Mouse (Mus musculus): ENCODE measurements at regions not wholly inside any gene's neighbourhood (a gene's known extent, or its start where the extent isn't known, plus 50 kb on each side); places are given as distances from the start of the nearest gene placed in this dataset.
A peak's percentile ranks its signal among the peaks of the same experiment; 100 is the strongest.

DNA sequence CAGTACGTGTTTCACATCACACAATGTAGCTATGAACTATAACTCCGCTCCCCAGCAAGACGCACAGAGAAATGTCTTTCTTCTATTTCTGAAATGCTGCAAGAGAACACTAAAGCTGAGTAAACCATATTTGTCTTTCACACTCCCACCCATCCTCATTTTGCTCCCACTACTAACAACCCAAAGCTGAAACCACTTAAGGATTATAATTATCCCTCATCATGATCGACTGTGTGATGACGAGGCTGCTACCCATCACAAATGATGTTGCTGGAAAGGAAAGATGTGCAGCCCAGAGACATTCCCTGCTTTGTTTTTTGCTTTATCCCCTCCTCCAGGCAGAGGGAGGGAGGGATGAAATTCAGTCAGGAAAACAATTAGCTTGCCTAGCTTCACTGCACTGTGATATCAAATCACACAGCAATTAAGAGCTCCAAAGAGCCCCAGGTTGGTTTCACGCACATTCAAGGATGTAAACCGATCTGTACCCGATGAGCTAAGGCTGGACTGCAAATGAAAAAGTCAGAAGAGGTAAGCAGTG lies 183.5 kb upstream of the Tbl1xr1 start:
- 24% methylated on average over 8 of the region's 8 CpGs for WGBS
- no peak for TF ChIP-seq CTCF (IDR thresholded peaks at IDR 0.05; ENCODE audit: insufficient read depth, low read depth, low read length)
- no peak for TF ChIP-seq POLR2A (IDR thresholded peaks at IDR 0.05; ENCODE audit: insufficient read depth, low read depth, low read length)
- H3K4me1 ChIP-seq (ENCODE audit: control insufficient read depth, insufficient read depth, low read length) = peaks cover 3% of the 10 kb centered on the region; the same call in 1 of the 2 replicates
- H3K27ac ChIP-seq (ENCODE audit: insufficient read depth, low read depth, low read length) = 0 out of 2 replicates have a peak overlapping the region, but pooled peaks have one; percentile 46
- no peak overlapping the region for H3K4me3 ChIP-seq (ENCODE audit: insufficient read depth, low read depth, low read length)

DNA sequence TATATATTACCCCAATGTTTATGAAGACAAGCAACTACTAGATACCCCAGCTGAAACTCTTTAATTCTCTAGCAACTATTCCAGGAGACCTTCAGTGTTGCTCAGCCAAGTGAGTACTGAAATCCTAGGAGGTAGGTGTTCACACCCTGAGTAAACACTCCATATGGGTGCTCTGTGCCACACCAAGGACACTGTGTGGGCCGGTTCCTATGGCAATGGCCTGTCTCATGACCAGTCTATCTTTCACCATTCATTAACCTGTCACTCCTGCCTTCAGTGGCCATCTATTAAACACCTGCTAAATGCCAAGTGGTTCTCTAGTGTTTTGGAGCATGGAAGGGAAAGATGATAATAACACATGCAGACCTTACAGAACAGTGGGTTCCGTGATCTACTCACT lies 180.9 kb upstream of the Tbl1xr1 start:
- 86% methylated on average over 2 of the region's 2 CpGs for WGBS
- Histone ChIP-seq H3K4me1 (ENCODE audit: control insufficient read depth, insufficient read depth, low read length) (peaks cover 3% of the 10 kb centered on the region; the same call in 1 of the 2 replicates), H3K27ac (ENCODE audit: insufficient read depth, low read depth, low read length) (no peak overlapping the region), H3K4me3 (ENCODE audit: insufficient read depth, low read depth, low read length) (no peak overlapping the region)
- TF ChIP-seq CTCF (IDR thresholded peaks at IDR 0.05; ENCODE audit: insufficient read depth, low read depth, low read length) (no peak), POLR2A (IDR thresholded peaks at IDR 0.05; ENCODE audit: insufficient read depth, low read depth, low read length) (no peak)

GRCm38 (mm10) chr3:21898241-21898640 lies 178.2 kb upstream of the Tbl1xr1 start:
- no peak overlapping the region for H3K27ac ChIP-seq (ENCODE audit: insufficient read depth, low read depth, low read length)
- H3K4me1 ChIP-seq (ENCODE audit: control insufficient read depth, insufficient read depth, low read length) = no peaks in the 10 kb centered on the region
- no peak for TF ChIP-seq CTCF (IDR thresholded peaks at IDR 0.05; ENCODE audit: insufficient read depth, low read depth, low read length)
- no peak for TF ChIP-seq POLR2A (IDR thresholded peaks at IDR 0.05; ENCODE audit: insufficient read depth, low read depth, low read length)
- H3K4me3 ChIP-seq (ENCODE audit: insufficient read depth, low read depth, low read length) = no peak overlapping the region
- WGBS = 80% methylated on average over 5 of the region's 5 CpGs

- no peaks in the 10 kb centered on the region for H3K4me1 ChIP-seq (ENCODE audit: control insufficient read depth, insufficient read depth, low read length)
- WGBS = 86% methylated on average over 2 of the region's 2 CpGs
- no peak overlapping the region for H3K27ac ChIP-seq (ENCODE audit: insufficient read depth, low read depth, low read length)
- TF ChIP-seq POLR2A (IDR thresholded peaks at IDR 0.05; ENCODE audit: insufficient read depth, low read depth, low read length) (no peak), CTCF (IDR thresholded peaks at IDR 0.05; ENCODE audit: insufficient read depth, low read depth, low read length) (no peak)
- no peak overlapping the region for H3K4me3 ChIP-seq (ENCODE audit: insufficient read depth, low read depth, low read length)
Observed at GRCm38 (mm10) chr3:21905384-21906073, 170.9 kb upstream of the Tbl1xr1 start.

DNA sequence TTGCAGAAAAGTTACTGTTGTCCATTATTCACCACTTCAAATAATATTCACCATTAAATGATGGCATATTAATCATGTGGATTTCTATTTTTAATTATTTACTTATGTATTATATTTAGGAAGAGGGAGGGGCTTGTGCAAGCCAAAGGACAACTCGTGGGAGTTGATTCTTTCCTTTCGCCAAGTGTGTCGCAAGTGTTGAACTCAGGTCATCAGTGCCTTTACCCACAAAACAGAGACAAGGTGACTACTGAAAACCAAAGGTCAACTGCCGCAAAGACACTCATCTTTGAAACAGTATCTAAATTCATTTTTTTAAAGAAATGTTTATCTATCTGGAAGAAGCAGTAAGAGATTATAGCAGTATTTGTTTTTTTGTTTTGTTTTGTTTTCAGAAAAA lies 167.6 kb upstream of the Tbl1xr1 start:
- TF ChIP-seq POLR2A (IDR thresholded peaks at IDR 0.05; ENCODE audit: insufficient read depth, low read depth, low read length) = no peak
- TF ChIP-seq CTCF (IDR thresholded peaks at IDR 0.05; ENCODE audit: insufficient read depth, low read depth, low read length) = no peak
- H3K27ac ChIP-seq (ENCODE audit: insufficient read depth, low read depth, low read length) = no peak overlapping the region
- no peak overlapping the region for H3K4me3 ChIP-seq (ENCODE audit: insufficient read depth, low read depth, low read length)
- WGBS = 98% methylated on average over 4 of the region's 4 CpGs
- H3K4me1 ChIP-seq (ENCODE audit: control insufficient read depth, insufficient read depth, low read length) = no peaks in the 10 kb centered on the region

DNA sequence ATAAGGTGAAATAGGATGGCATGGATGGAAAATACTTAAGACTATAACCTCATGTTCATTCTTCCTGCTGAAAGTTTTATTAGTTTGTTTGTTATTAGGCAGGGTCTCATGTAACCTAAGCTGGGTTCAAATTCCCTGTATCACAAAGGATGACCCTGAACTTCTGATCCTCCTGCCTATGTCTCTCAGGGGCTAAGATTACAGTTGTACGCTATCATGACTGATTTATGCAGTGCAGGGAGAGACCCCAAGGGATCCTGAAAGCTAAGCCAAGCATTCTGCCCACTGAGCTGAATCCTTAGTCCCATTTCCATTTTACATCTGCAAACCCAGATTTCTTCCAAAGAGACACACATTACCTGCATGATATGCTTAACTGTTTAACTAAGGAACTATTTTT lies 166.4 kb upstream of the Tbl1xr1 start:
- WGBS = 95% methylated on average over 1 of the region's 1 CpGs
- H3K4me3 ChIP-seq (ENCODE audit: insufficient read depth, low read depth, low read length) = no peak overlapping the region
- no peak for TF ChIP-seq CTCF (IDR thresholded peaks at IDR 0.05; ENCODE audit: insufficient read depth, low read depth, low read length)
- TF ChIP-seq POLR2A (IDR thresholded peaks at IDR 0.05; ENCODE audit: insufficient read depth, low read depth, low read length) = no peak
- H3K27ac ChIP-seq (ENCODE audit: insufficient read depth, low read depth, low read length) = no peak overlapping the region
- no peaks in the 10 kb centered on the region for H3K4me1 ChIP-seq (ENCODE audit: control insufficient read depth, insufficient read depth, low read length)

GRCm38 (mm10) chr3:21911071-21911470 lies 165.4 kb upstream of the Tbl1xr1 start:
- no peak overlapping the region for H3K4me3 ChIP-seq (ENCODE audit: insufficient read depth, low read depth, low read length)
- TF ChIP-seq CTCF (IDR thresholded peaks at IDR 0.05; ENCODE audit: insufficient read depth, low read depth, low read length) (no peak), POLR2A (IDR thresholded peaks at IDR 0.05; ENCODE audit: insufficient read depth, low read depth, low read length) (no peak)
- no peaks in the 10 kb centered on the region for H3K4me1 ChIP-seq (ENCODE audit: control insufficient read depth, insufficient read depth, low read length)
- H3K27ac ChIP-seq (ENCODE audit: insufficient read depth, low read depth, low read length) = no peak overlapping the region

DNA sequence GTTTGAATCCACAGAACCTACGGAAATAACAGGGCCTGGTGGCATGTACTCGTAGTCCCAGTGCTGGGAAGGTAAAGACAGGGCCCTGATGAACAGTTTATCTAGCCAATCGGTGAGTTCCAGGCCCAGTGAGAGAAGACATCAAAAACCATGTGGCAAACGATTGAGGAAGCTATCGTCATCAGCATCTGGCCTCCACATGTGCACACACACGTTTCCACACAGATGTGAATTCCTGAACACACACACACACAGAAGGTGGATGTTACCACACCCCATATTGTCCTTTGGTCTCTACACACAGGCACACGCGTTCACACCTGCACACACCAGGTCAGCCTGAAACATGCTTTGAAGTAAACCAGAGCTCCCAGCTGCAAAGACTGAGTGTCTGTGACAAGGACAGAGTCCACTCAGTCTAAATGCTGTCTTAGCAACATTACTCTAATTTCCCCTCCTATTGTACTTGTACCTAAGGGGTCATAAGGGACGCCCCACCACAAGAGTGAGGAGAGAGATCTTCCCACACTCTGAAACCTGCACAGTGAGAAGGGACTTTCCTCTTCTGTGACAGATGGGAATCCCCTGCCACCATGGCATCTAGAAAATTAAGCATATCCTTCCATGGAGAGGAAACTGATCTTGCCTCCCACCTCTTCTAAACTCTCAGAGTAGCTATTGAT lies 159.1 kb upstream of the Tbl1xr1 start:
- Histone ChIP-seq H3K4me1 (ENCODE audit: control insufficient read depth, insufficient read depth, low read length) (no peaks in the 10 kb centered on the region), H3K27ac (ENCODE audit: insufficient read depth, low read depth, low read length) (no peak overlapping the region), H3K4me3 (ENCODE audit: insufficient read depth, low read depth, low read length) (no peak overlapping the region)
- no peak for TF ChIP-seq POLR2A (IDR thresholded peaks at IDR 0.05; ENCODE audit: insufficient read depth, low read depth, low read length)
- TF ChIP-seq CTCF (IDR thresholded peaks at IDR 0.05; ENCODE audit: insufficient read depth, low read depth, low read length) = no peak
- 91% methylated on average over 9 of the region's 9 CpGs for WGBS

DNA sequence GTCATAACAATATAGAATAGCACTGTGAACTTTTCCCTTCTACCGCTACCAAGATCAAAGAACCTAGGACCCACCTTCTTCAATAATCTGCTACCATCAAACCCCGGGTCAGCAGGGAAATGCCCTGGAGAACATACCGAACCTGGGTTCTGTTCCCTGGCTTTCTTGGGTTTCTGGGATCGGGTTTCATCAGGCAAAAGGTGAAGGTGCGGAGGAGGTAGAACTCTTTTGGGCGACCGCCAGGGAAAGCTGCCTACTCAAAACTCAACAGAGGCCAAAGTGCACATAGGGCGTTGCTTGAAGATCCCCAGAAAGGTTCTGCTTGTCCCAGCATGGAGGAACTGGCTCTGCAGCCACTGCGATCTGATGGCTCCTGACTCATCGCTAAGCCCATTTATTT lies 158.0 kb upstream of the Tbl1xr1 start:
- WGBS = 95% methylated on average over 10 of the region's 10 CpGs
- TF ChIP-seq POLR2A (IDR thresholded peaks at IDR 0.05; ENCODE audit: insufficient read depth, low read depth, low read length) = no peak
- TF ChIP-seq CTCF (IDR thresholded peaks at IDR 0.05; ENCODE audit: insufficient read depth, low read depth, low read length) = no peak
- Histone ChIP-seq H3K4me3 (ENCODE audit: insufficient read depth, low read depth, low read length) (no peak overlapping the region), H3K27ac (ENCODE audit: insufficient read depth, low read depth, low read length) (no peak overlapping the region), H3K4me1 (ENCODE audit: control insufficient read depth, insufficient read depth, low read length) (no peaks in the 10 kb centered on the region)
